In genomic region chr13:98475681-98476080, GRCm38 (mm10) we compare ENCODE assay signal across 17 mouse cellular contexts. TPM values are rescaled to one million over a fixed set of nuclear protein-coding genes. Genes with fewer than 3 reads are reported as not detected.
"Had no signal": no experiment of that assay in that cellular context is flagged by ENCODE, and none has a peak within 500 bp of the region (broad histone marks: within the 10 kb centered on the region; RNA-seq: fewer than 3 reads in every experiment).

No protein-coding gene starts in this region.

- H3K4me1 ChIP-seq: neural tube, embryonic 15.5 days had no signal

- H3K27me3 ChIP-seq: neural tube, embryonic 15.5 days had no signal

- ATAC-seq: lung, postnatal 0 days had no signal

- H3K9me3 ChIP-seq: limb, embryonic 13.5 days; midbrain, embryonic 13.5 days; neural tube, embryonic 15.5 days had no signal

- H3K9ac ChIP-seq: limb, embryonic 13.5 days; liver, embryonic 14.5 days; midbrain, embryonic 13.5 days; neural tube, embryonic 15.5 days had no signal

- H3K36me3 ChIP-seq: limb, embryonic 13.5 days; midbrain, embryonic 13.5 days; neural tube, embryonic 15.5 days had no signal

- H3K27ac ChIP-seq: liver, embryonic 14.5 days; midbrain, embryonic 13.5 days; neural tube, embryonic 15.5 days; stomach, postnatal 0 days had no signal

- H3K4me2 ChIP-seq: limb, embryonic 13.5 days; midbrain, embryonic 13.5 days; neural tube, embryonic 15.5 days had no signal

- H3K4me3 ChIP-seq: limb, embryonic 13.5 days; midbrain, embryonic 13.5 days; myocyte; neural tube, embryonic 15.5 days had no signal

- DNase-seq: kidney, adult 2 months; left cerebral cortex, postnatal 4 days; lung, adult 2 months; lung, postnatal 4 days; thymus, adult 2 months; thymus, postnatal 25 days had no signal

RNA-seq across cellular contexts. Expression of gene Gm10320, which starts 16.1 kb away (rescaled TPM):
- total RNA-seq: layer of hippocampus, adult 8-10 months; layer of hippocampus, postnatal 14 days; left cerebral cortex, adult 18-20 months; left cerebral cortex, postnatal 10 days; left cerebral cortex, postnatal 4 days had no signal
